Mouse (Mus musculus) spleen, adult 2 months (tissue): Measurements from ENCODE around the gene Tmem88.

Experiments used
- CTCF ChIP-seq: fragments of 200-500 bp; IDR thresholded peaks from 2 replicates; pipeline ENCODE4 v1.5.1; 2011; ENCODE audit warnings: mild to moderate bottlenecking, inconsistent platforms; ENCODE audit not compliant: insufficient read depth, insufficient read length, insufficient replicate concordance; ENCODE audit errors: extremely low read depth
- POLR2A ChIP-seq: fragments of 200-500 bp; IDR thresholded peaks from 2 replicates; pipeline ENCODE4 v1.6.1; 2011; ENCODE audit warnings: low read depth, low read length, inconsistent platforms

GRCm38 (mm10) chr11:69388680-69389079, 9.4 kb downstream of the Tmem88 start:
- TF ChIP-seq CTCF: no peak
- TF ChIP-seq POLR2A: no peak
